Mouse (Mus musculus) embryonic facial prominence, embryonic 12.5 days (tissue): ENCODE data around the gene Gm11168. TPM values are rescaled to one million over a fixed set of nuclear protein-coding genes. Genes with fewer than 3 reads are reported as not detected.
"Not testable (repeated sequence)": the region's sequence is repeated elsewhere in the genome, so short reads cannot be mapped to it uniquely, and the experiment has no call there.

Experiments used
- ATAC-seq: fragments of 200-750 bp; cut with Nextera tagmentation; 2 replicates; pipeline ENCODE4 v1.8.0; 2017; ENCODE audit not compliant: insufficient number of reproducible peaks, insufficient read depth, low FRiP score, low TSS enrichment
- H3K27ac ChIP-seq: fragments of 300-500 bp; sonication (generic); 2 replicates; pipeline ENCODE4 v1.5.1; 2016; ENCODE audit warnings: mild to moderate bottlenecking
- H3K27me3 ChIP-seq: fragments of 300-500 bp; sonication (generic); 2 replicates; pipeline ENCODE4 v1.6.1; 2016; ENCODE audit warnings: mild to moderate bottlenecking, moderate library complexity
- H3K36me3 ChIP-seq: fragments of 300-500 bp; sonication (generic); 2 replicates; pipeline ENCODE4 v1.6.1; 2016; ENCODE audit warnings: mild to moderate bottlenecking
- H3K4me1 ChIP-seq: fragments of 300-500 bp; sonication (generic); 2 replicates; pipeline ENCODE4 v1.6.1; 2016
- H3K4me2 ChIP-seq: fragments of 300-500 bp; sonication (generic); replicated peaks from 2 replicates; pipeline ENCODE4 v1.6.1; 2016; ENCODE audit warnings: mild to moderate bottlenecking, moderate library complexity
- H3K4me3 ChIP-seq: fragments of 300-500 bp; sonication (generic); 2 replicates; pipeline ENCODE4 v1.5.1; 2016; ENCODE audit warnings: mild to moderate bottlenecking
- H3K9ac ChIP-seq: fragments of 300-500 bp; sonication (generic); 2 replicates; pipeline ENCODE4 v1.6.1; 2016; ENCODE audit warnings: mild to moderate bottlenecking, moderate library complexity
- H3K9me3 ChIP-seq: fragments of 300-500 bp; sonication (generic); 2 replicates; pipeline ENCODE4 v1.6.1; 2016; ENCODE audit warnings: mild to moderate bottlenecking, moderate library complexity
- WGBS: fragments of 180-500 bp; shearing (Covaris S2); methylation state at CpG from one replicate; pipeline ENCODE4 v1.1.7; 2016; 5-methylcytosine and 5-hydroxymethylcytosine counted together
- polyA plus RNA-seq: library from polyadenylated mRNA; unstranded; fragments of >200 nt; fragmentation: Nextera tagmentation; extraction: Ambion mirVana; gene quantifications from 2 replicates; pipeline ENCODE4 v1.2.1, GENCODE M21; 2016

The Gm11168 gene
- polyA plus RNA-seq = not detected in 2 replicates

DNA sequence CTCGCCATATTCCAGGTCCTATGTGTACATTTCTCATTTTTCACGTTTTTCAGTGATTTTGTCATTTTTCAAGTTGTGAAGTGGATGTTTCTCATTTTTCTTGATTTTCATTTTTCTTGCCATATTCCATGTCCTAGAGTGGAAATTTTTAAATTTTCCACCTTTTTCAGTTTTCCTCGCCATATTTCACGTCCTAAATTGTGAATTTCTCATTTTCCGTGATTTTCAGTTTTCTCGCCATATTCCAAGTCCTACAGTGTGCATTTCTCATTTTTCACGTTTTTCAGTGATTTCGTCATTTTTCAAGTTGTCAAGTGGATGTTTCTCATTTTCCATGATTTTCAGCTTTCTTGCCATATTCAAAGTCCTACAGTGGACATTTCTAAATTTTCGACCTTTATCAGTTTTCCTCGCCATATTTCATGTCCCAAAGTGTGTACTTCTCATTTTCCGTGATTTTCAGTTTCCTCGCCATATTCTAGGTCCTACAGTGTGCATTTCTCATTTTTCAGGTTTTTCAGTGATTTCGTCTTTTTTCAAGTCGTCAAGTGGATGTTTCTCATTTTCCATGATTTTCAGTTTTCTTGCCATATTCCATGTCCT is at the start of gene Gm11168:
Gm11168 (plus strand) TSS at position 553 of the 603 bp plus-strand sequence.
- not testable (repeated sequence) for H3K4me1 ChIP-seq, H3K27me3 ChIP-seq, H3K27ac ChIP-seq, H3K36me3 ChIP-seq, H3K9ac ChIP-seq, H3K4me3 ChIP-seq, ATAC-seq, H3K9me3 ChIP-seq, H3K4me2 ChIP-seq
- 70% methylated on average over 6 of the region's 14 CpGs for WGBS

DNA sequence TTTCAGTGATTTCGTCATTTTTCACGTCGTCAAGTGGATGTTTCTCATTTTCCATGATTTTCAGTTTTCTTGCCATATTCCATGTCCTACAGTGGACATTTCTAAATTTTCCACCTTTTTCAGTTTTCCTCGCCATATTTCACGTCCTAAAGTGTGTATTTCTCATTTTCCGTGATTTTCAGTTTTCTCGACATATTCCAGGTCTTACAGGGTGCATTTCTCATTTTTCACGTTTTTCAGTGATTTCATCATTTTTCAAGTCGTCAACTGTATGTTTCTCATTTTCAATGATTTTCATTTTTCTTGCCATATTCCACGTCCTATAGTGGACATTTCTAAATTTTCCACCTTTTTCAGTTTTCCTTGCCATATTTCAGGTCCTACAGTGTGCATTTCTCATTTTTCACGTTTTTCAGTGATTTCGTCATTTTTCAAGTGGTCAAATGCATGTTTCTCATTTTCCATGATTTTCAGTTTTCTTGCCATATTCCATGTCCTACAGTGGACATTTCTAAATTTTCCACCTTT is 2.6 kb upstream of the Gm11168 start, which contains the start of gene Gm10722:
Gm10722 (plus strand) TSS at position 478 of the 528 bp plus-strand sequence.
- not testable (repeated sequence) for H3K9ac ChIP-seq, H3K9me3 ChIP-seq, ATAC-seq, H3K27ac ChIP-seq, H3K4me2 ChIP-seq, H3K27me3 ChIP-seq, H3K4me1 ChIP-seq, H3K36me3 ChIP-seq, H3K4me3 ChIP-seq
- 70% methylated on average over 12 of the region's 12 CpGs for WGBS

DNA sequence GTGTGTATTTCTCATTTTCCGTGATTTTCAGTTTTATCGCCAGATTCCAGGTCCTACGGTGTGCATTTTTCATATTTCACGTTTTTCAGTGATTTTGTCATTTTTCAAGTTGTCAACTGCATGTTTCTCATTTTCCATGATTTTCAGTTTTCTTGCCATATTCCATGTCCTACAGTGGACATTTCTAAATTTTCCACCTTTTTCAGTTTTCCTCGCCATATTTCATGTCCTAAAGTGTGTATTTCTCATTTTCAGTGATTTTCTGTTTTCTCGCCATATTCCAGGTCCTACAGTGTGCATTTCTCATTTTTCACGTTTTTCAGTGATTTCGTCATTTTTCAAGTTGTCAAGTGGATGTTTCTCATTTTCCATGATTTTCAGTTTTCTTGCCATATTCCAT is 2.1 kb upstream of the Gm11168 start:
- H3K27ac ChIP-seq, H3K9me3 ChIP-seq, H3K4me3 ChIP-seq, H3K36me3 ChIP-seq, H3K27me3 ChIP-seq, H3K4me1 ChIP-seq, ATAC-seq, H3K4me2 ChIP-seq, H3K9ac ChIP-seq: not testable (repeated sequence)
- 65% methylated on average over 8 of the region's 8 CpGs for WGBS

DNA sequence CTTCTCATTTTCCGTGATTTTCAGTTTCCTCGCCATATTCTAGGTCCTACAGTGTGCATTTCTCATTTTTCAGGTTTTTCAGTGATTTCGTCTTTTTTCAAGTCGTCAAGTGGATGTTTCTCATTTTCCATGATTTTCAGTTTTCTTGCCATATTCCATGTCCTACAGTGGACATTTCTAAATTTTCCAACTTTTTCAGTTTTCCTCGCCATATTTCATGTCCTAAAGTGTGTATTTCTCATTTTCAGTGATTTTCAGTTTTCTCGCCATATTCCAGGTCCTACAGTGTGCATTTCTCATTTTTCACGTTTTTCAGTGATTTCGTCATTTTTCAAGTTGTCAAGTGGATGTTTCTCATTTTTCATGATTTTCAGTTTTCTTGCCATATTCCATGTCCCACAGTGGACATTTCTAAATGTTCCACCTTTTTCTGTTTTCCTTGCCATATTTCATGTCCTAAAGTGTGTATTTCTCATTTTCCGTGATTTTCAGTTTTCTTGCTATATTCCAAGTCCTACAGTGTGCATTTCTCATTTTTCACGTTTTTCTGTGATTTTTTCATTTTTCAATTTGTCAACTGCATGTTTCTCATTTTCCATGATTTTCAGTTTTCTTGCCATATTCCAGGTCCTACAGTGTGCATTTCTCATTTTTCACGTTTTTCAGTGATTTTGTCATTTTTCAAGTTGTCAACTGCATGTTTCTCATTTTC is 1.0 kb upstream of the Gm11168 start:
- not testable (repeated sequence) for H3K4me2 ChIP-seq, H3K27ac ChIP-seq, H3K4me3 ChIP-seq, H3K9me3 ChIP-seq, H3K9ac ChIP-seq, H3K27me3 ChIP-seq, H3K36me3 ChIP-seq, H3K4me1 ChIP-seq
- WGBS = 68% methylated on average over 9 of the region's 11 CpGs
- peak; percentile 91 for ATAC-seq

DNA sequence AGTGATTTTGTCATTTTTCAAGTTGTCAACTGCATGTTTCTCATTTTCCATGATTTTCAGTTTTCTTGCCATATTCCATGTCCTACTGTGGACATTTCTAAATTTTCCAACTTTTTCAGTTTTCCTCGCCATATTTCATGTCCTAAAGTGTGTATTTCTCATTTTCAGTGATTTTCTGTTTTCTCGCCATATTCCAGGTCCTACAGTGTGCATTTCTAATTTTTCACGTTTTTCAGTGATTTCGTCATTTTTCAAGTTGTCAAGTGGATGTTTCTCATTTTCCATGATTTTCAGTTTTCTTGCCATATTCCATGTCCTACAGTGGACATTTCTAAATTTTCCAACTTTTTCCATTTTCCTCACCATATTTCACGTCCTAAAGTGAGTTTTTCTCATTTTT is 3.0 kb downstream of the Gm11168 start:
- not testable (repeated sequence) for H3K27ac ChIP-seq, H3K4me1 ChIP-seq, H3K9ac ChIP-seq, H3K4me2 ChIP-seq, H3K27me3 ChIP-seq, H3K4me3 ChIP-seq, ATAC-seq, H3K9me3 ChIP-seq, H3K36me3 ChIP-seq
- WGBS = 85% methylated on average over 1 of the region's 5 CpGs

DNA sequence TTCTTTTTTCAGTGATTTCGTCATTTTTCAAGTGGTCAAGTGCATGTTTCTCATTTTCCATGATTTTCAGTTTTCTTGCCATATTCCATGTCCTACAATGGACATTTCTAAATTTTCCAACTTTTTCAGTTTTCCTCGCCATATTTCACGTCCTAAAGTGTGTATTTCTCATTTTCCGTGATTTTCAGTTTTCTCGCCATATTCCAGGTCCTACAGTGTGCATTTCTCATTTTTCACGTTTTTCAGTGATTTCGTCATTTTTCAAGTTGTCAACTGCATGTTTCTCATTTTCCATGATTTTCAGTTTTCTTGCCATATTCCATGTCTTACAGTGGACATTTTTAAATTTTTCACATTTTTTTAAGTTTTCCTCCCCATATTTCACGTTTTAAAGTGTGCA is 3.5 kb downstream of the Gm11168 start:
- not testable (repeated sequence) for H3K27me3 ChIP-seq, H3K4me3 ChIP-seq, H3K9ac ChIP-seq, H3K36me3 ChIP-seq, H3K27ac ChIP-seq, H3K4me1 ChIP-seq, H3K9me3 ChIP-seq, H3K4me2 ChIP-seq
- ATAC-seq = peak; percentile 75
- 67% methylated on average over 8 of the region's 8 CpGs for WGBS

DNA sequence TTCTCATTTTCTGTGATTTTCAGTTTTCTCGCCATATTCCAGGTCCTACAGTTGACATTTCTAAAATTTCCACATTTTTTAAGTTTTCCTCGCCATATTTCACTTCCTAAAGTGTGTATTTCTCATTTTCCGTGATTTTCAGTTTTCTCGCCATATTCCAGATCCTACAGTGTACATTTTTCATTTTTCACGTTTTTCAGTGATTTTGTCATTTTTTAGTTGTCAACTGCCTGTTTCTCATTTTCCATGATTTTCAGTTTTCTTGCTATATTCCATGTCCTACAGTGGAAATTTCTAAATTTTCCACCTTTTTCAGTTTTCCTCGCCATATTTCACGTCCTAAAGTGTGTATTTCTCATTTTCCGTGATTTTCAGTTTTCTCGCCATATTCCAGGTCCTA is 4.1 kb downstream of the Gm11168 start:
- H3K4me1 ChIP-seq, H3K4me2 ChIP-seq, H3K9me3 ChIP-seq, H3K27me3 ChIP-seq, H3K36me3 ChIP-seq, H3K4me3 ChIP-seq, H3K27ac ChIP-seq, ATAC-seq, H3K9ac ChIP-seq: not testable (repeated sequence)
- WGBS = 79% methylated on average over 8 of the region's 9 CpGs

DNA sequence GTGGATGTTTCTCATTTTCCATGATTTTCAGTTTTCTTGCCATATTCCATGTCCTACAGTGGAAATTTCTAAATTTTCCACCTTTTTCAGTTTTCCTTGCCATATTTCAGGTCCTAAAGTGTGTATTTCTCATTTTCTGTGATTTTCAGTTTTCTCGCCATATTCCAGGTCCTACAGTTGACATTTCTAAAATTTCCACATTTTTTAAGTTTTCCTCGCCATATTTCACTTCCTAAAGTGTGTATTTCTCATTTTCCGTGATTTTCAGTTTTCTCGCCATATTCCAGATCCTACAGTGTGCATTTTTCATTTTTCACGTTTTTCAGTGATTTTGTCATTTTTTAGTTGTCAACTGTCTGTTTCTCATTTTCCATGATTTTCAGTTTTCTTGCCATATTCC is 6.2 kb downstream of the Gm11168 start:
- H3K4me2 ChIP-seq, H3K4me3 ChIP-seq, H3K27ac ChIP-seq, H3K9ac ChIP-seq, H3K4me1 ChIP-seq, H3K36me3 ChIP-seq, H3K9me3 ChIP-seq, H3K27me3 ChIP-seq: not testable (repeated sequence)
- ATAC-seq = 0 out of 2 replicates have a peak, but pooled peaks have one; percentile 64
- no CpG with 5 or more reads among the region's 5 CpGs for WGBS

DNA sequence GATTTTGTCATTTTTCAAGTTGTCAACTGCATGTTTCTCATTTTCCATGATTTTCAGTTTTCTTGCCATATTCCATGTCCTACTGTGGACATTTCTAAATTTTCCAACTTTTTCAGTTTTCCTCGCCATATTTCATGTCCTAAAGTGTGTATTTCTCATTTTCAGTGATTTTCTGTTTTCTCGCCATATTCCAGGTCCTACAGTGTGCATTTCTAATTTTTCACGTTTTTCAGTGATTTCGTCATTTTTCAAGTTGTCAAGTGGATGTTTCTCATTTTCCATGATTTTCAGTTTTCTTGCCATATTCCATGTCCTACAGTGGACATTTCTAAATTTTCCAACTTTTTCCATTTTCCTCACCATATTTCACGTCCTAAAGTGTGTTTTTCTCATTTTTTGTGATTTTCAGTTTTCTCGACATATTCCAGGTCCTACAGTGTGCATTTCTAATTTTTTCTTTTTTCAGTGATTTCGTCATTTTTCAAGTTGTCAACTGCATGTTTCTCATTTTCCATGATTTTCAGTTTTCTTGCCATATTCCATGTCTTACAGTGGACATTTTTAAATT is 9.0 kb downstream of the Gm11168 start:
- H3K4me2 ChIP-seq, H3K9ac ChIP-seq, H3K27me3 ChIP-seq, H3K36me3 ChIP-seq, H3K4me3 ChIP-seq, H3K4me1 ChIP-seq, H3K9me3 ChIP-seq, ATAC-seq, H3K27ac ChIP-seq: not testable (repeated sequence)
- WGBS = 75% methylated on average over 3 of the region's 7 CpGs

DNA sequence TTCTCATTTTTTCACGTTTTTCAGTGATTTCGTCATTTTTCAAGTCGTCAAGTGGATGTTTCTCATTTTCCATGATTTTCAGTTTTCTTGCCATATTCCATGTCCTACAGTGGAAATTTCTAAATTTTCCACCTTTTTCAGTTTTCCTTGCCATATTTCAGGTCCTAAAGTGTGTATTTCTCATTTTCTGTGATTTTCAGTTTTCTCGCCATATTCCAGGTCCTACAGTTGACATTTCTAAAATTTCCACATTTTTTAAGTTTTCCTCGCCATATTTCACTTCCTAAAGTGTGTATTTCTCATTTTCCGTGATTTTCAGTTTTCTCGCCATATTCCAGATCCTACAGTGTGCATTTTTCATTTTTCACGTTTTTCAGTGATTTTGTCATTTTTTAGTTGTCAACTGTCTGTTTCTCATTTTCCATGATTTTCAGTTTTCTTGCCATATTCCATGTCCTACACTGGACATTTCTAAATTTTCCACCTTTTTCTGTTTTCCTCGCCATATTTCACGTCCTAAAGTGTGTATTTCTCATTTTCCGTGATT is 9.7 kb downstream of the Gm11168 start, which contains the start of gene Gm10721:
Gm10721 (plus strand) TSS at position 408 of the 547 bp plus-strand sequence.
- H3K9me3 ChIP-seq, H3K4me3 ChIP-seq, H3K4me2 ChIP-seq, H3K27ac ChIP-seq, H3K36me3 ChIP-seq, H3K27me3 ChIP-seq, H3K4me1 ChIP-seq, H3K9ac ChIP-seq: not testable (repeated sequence)
- no CpG with 5 or more reads among the region's 11 CpGs for WGBS
- peak; percentile 62; the same call in 1 of the 2 replicates for ATAC-seq

DNA sequence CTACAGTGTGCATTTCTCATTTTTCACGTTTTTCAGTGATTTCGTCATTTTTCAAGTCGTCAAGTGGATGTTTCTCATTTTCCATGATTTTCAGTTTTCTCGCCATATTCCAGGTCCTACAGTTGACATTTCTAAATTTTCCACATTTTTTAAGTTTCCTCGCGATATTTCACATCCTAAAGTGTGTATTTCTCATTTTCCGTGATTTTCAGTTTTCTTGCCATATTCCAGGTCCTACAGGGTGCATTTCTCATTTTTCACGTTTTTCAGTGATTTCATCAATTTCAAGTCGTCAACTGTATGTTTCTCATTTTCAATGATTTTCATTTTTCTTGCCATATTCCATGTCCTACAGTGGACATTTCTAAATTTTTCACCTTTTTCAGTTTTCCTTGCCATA is 12.2 kb downstream of the Gm11168 start, which contains the start of gene Gm10720:
Gm10720 (plus strand) TSS at position 301 of the 400 bp plus-strand sequence.
- H3K4me3 ChIP-seq, H3K27me3 ChIP-seq, H3K4me2 ChIP-seq, H3K9me3 ChIP-seq, ATAC-seq, H3K36me3 ChIP-seq, H3K27ac ChIP-seq, H3K4me1 ChIP-seq, H3K9ac ChIP-seq: not testable (repeated sequence)
- 64% methylated on average over 5 of the region's 9 CpGs for WGBS

DNA sequence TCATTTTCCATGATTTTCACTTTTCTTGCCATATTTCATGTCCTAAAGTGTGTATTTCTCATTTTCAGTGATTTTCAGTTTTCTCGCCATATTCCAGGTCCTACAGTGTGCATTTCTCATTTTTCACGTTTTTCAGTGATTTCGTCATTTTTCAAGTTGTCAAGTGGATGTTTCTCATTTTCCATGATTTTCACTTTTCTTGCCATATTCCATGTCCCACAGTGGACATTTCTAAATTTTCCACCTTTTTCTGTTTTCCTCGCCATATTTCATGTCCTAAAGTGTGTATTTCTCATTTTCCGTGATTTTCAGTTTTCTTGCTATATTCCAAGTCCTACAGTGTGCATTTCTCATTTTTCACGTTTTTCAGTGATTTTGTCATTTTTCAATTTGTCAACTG is 12.8 kb downstream of the Gm11168 start:
- H3K9ac ChIP-seq, ATAC-seq, H3K4me2 ChIP-seq, H3K9me3 ChIP-seq, H3K4me1 ChIP-seq, H3K27me3 ChIP-seq, H3K36me3 ChIP-seq, H3K27ac ChIP-seq, H3K4me3 ChIP-seq: not testable (repeated sequence)
- WGBS = 75% methylated on average over 6 of the region's 6 CpGs
